Mouse (Mus musculus): Measurements from ENCODE around the gene Xxylt1. TPM values are rescaled to one million over a fixed set of nuclear protein-coding genes. Genes with fewer than 3 reads are reported as not detected.

Xxylt1 gene
- polyA plus RNA-seq, 1 experiment = 12.5 TPM

DNA sequence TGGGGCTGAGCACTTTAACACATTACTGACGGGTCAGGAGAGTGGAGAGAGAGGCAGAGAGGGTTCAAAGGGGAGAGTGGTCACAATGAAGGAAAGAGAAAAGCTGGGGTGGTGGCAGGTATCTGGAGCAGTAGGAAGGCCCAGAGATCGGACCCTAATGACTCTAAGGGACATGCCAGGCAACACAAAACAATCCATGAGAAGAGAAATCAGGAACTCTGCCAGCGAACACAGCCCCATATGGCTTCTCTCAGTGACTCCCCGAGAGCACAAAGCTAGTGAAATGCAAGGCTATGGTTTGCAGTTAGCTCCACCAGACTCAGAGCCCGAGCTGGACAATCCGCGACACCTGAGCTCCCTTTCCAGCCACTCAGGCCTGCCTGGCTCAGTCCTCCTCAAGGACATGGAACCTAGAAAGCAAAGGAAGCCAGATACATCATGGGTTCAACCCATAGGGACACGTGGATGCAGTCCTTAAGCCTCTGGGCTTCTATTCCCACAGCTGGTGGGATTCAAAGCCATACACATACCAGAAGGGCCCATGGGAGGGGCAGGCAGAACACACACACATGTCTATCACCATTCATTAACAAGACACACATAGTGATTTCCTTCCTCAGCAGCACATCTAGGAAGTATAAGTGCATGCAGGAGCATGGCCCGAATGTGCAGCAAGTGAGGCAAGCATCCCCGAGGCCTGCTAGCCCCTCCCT lies 33.9 kb downstream of the Xxylt1 start:
- Histone ChIP-seq H3K27ac (ENCODE audit: insufficient read depth, low read depth, low read length) (no peak overlapping the region), H3K4me3 (ENCODE audit: insufficient read depth, low read length) (no peak overlapping the region), H3K4me1 (ENCODE audit: control insufficient read depth, insufficient read depth, low read length) (no peaks in the 10 kb centered on the region)
- TF ChIP-seq CTCF (IDR thresholded peaks at IDR 0.05; ENCODE audit: low read depth, low read length) (no peak), POLR2A (IDR thresholded peaks at IDR 0.05; ENCODE audit: borderline replicate concordance, low read depth, low read length) (no peak)

GRCm38 (mm10) chr16:31046217-31046659 lies 35.0 kb downstream of the Xxylt1 start:
- Histone ChIP-seq H3K4me1 (ENCODE audit: control insufficient read depth, insufficient read depth, low read length) (no peaks in the 10 kb centered on the region), H3K27ac (ENCODE audit: insufficient read depth, low read depth, low read length) (no peak overlapping the region), H3K4me3 (ENCODE audit: insufficient read depth, low read length) (no peak overlapping the region)
- TF ChIP-seq POLR2A (IDR thresholded peaks at IDR 0.05; ENCODE audit: borderline replicate concordance, low read depth, low read length) = no peak
- TF ChIP-seq CTCF (IDR thresholded peaks at IDR 0.05; ENCODE audit: low read depth, low read length) = no peak

DNA sequence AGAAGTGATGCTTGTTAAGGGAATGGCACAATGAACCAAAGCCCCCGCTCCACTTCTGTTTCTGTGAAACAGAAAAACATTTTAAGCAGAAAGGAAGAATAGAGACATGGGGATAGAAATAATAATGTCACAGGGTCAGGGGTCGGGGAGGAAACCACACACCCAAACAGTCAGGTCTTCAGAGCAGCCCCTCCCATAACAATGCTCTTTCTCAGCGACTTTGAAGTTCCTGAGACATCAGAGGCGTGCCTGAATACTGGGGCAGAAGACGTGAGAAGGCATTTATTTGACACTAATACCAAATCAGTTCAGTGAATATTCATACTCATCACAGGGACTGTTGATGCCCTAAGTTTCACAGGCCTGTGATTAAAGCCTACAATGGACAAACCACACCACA lies 36.0 kb downstream of the Xxylt1 start:
- TF ChIP-seq CTCF (IDR thresholded peaks at IDR 0.05; ENCODE audit: low read depth, low read length) = no peak
- TF ChIP-seq POLR2A (IDR thresholded peaks at IDR 0.05; ENCODE audit: borderline replicate concordance, low read depth, low read length) = no peak

GRCm38 (mm10) chr16:31043136-31043535 lies 38.1 kb downstream of the Xxylt1 start:
- TF ChIP-seq CTCF (IDR thresholded peaks at IDR 0.05; ENCODE audit: low read depth, low read length) (no peak), POLR2A (IDR thresholded peaks at IDR 0.05; ENCODE audit: borderline replicate concordance, low read depth, low read length) (no peak)
- Histone ChIP-seq H3K27ac (ENCODE audit: insufficient read depth, low read depth, low read length) (no peak overlapping the region), H3K4me3 (ENCODE audit: insufficient read depth, low read length) (no peak overlapping the region), H3K4me1 (ENCODE audit: control insufficient read depth, insufficient read depth, low read length) (no peaks in the 10 kb centered on the region)

More for the DNA sequence above, 36.0 kb downstream of the Xxylt1 start:
- H3K27ac ChIP-seq (ENCODE audit: insufficient read depth, low read depth, low read length) = no peak overlapping the region
- H3K4me3 ChIP-seq (ENCODE audit: insufficient read depth, low read length) = no peak overlapping the region
- H3K4me1 ChIP-seq (ENCODE audit: control insufficient read depth, insufficient read depth, low read length) = no peaks in the 10 kb centered on the region

DNA sequence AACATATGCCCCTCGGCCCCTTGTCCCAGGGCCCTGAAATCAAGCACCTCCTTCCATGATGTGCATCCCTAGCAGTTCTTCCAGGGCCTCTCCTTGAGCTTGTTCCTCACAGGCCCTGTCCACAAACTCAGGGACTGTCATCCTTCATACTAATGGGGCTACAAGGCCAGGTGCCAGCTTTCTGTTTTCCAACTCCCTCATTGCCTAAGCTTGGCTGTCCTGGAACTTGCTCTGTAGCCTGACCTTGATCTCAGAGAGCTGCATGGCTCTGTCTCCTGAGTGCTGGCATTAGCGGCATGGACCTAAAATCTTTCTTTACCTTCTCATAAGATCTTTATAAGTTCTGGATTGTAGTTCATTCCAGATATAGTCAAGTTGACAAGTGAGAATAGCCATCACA lies 39.7 kb downstream of the Xxylt1 start:
- TF ChIP-seq POLR2A (IDR thresholded peaks at IDR 0.05; ENCODE audit: borderline replicate concordance, low read depth, low read length) (no peak), CTCF (IDR thresholded peaks at IDR 0.05; ENCODE audit: low read depth, low read length) (no peak)
- Histone ChIP-seq H3K4me1 (ENCODE audit: control insufficient read depth, insufficient read depth, low read length) (no peaks in the 10 kb centered on the region), H3K27ac (ENCODE audit: insufficient read depth, low read depth, low read length) (no peak overlapping the region), H3K4me3 (ENCODE audit: insufficient read depth, low read length) (no peak overlapping the region)

DNA sequence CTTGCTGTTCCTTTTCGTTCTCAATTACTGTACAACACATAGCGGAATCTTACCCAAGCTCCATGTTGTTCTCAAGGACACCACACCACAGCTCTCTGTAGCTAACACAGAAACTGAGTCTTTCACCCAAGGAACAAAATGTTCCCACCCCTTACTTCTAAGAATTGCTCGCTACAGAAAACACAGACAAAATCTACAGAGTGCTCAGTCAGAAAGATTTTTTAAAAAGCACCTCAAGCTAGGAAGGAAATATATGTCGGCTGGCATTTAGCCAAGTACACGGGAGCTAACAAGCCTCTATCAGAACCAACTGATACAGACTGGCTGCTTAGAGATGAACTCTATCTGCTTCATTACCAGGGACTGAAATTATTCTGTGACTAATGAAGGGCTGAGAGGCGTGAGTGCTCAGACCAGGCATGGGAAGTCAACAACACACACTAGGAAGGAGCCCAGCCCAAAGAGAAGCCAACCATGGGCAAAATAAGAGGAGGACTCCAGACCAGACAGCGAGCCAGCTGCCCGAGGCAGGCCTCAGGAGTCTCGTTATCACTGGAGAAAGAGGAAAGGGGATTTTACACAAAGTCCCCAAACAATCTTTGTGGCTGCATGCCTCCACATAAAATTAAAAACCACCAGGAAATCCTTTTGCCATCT lies 41.3 kb downstream of the Xxylt1 start:
- Histone ChIP-seq H3K4me3 (ENCODE audit: insufficient read depth, low read length) (no peak overlapping the region), H3K27ac (ENCODE audit: insufficient read depth, low read depth, low read length) (no peak overlapping the region), H3K4me1 (ENCODE audit: control insufficient read depth, insufficient read depth, low read length) (0 out of 2 replicates have a peak, but pooled peaks cover 2% of the 10 kb centered on the region)
- TF ChIP-seq CTCF (IDR thresholded peaks at IDR 0.05; ENCODE audit: low read depth, low read length) = no peak
- no peak for TF ChIP-seq POLR2A (IDR thresholded peaks at IDR 0.05; ENCODE audit: borderline replicate concordance, low read depth, low read length)

DNA sequence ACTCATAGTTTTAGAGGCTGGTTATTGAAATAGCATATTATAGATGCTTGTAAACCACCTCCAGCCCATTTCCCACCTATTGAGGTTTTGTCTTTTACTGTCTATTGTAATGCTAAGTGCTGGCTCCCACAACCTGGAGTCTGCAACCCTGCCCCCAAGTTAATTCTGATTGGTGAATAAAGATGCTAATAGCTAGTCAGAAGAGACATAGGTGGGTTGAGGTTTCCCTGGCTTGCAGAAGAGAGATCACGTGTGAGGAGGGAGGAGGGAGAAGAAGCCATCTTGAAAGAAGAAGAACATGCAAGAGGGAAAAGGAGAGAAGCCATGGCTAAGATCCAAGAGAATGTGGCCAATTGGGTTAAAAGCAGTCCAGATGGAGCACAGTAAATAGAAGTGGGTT lies 43.8 kb downstream of the Xxylt1 start:
- Histone ChIP-seq H3K27ac (ENCODE audit: insufficient read depth, low read depth, low read length) (no peak overlapping the region), H3K4me3 (ENCODE audit: insufficient read depth, low read length) (no peak overlapping the region), H3K4me1 (ENCODE audit: control insufficient read depth, insufficient read depth, low read length) (0 out of 2 replicates have a peak, but pooled peaks cover 2% of the 10 kb centered on the region)
- TF ChIP-seq POLR2A (IDR thresholded peaks at IDR 0.05; ENCODE audit: borderline replicate concordance, low read depth, low read length) (no peak), CTCF (IDR thresholded peaks at IDR 0.05; ENCODE audit: low read depth, low read length) (no peak)

GRCm38 (mm10) chr16:31035651-31036245 lies 45.5 kb downstream of the Xxylt1 start:
- Histone ChIP-seq H3K4me3 (ENCODE audit: insufficient read depth, low read length) (no peak overlapping the region), H3K4me1 (ENCODE audit: control insufficient read depth, insufficient read depth, low read length) (peaks cover 6% of the 10 kb centered on the region; the same call in 1 of the 2 replicates), H3K27ac (ENCODE audit: insufficient read depth, low read depth, low read length) (no peak overlapping the region)
- TF ChIP-seq POLR2A (IDR thresholded peaks at IDR 0.05; ENCODE audit: borderline replicate concordance, low read depth, low read length) = no peak
- TF ChIP-seq CTCF (IDR thresholded peaks at IDR 0.05; ENCODE audit: low read depth, low read length) = no peak

DNA sequence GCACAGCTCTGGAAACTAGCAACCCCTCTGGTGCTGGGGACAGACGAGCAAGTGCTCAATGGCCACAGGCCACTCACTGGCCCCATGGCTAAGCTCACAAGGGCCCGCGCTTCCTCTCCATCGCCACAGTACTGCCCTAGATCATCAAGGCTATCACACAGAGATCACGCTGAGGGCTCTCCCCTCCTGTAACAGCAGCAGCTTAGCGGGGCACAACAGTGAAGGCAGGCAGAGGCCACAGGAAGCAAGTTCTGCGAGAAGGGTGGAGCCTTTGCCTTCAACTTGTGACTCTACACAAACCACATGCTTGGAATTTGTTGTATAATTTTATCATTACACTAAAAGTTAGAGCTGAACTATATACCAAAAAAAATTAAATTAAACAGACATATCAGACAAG lies 46.0 kb downstream of the Xxylt1 start:
- peaks cover 11% of the 10 kb centered on the region for H3K4me1 ChIP-seq (ENCODE audit: control insufficient read depth, insufficient read depth, low read length)
- no peak overlapping the region for H3K4me3 ChIP-seq (ENCODE audit: insufficient read depth, low read length)
- H3K27ac ChIP-seq (ENCODE audit: insufficient read depth, low read depth, low read length) = no peak overlapping the region
- no peak for TF ChIP-seq POLR2A (IDR thresholded peaks at IDR 0.05; ENCODE audit: borderline replicate concordance, low read depth, low read length)
- no peak for TF ChIP-seq CTCF (IDR thresholded peaks at IDR 0.05; ENCODE audit: low read depth, low read length)

DNA sequence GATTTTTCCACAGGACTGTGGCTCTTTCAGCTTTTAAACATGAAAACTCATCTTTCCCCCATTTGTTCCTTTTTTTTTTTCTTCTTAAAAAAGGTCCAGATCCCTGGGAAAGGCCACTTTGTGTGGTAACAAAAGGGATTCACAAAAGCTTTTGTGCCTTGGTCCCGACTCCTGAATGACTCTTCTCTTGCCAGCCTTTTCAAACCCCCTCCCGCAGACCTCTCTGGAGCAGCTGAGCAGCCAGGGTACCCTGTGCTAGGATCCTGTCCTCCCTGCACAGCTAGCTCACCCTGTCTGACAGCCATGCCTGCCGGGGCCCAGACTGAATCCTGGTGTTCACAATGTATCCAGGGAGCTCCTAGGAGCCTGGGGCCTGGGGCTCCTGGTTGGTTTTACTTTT lies 47.2 kb downstream of the Xxylt1 start:
- TF ChIP-seq CTCF (IDR thresholded peaks at IDR 0.05; ENCODE audit: low read depth, low read length) (no peak), POLR2A (IDR thresholded peaks at IDR 0.05; ENCODE audit: borderline replicate concordance, low read depth, low read length) (no peak)
- Histone ChIP-seq H3K4me1 (ENCODE audit: control insufficient read depth, insufficient read depth, low read length) (peaks cover 21% of the 10 kb centered on the region), H3K27ac (ENCODE audit: insufficient read depth, low read depth, low read length) (no peak overlapping the region), H3K4me3 (ENCODE audit: insufficient read depth, low read length) (no peak overlapping the region)
